ENCODE assay signal across 29 mouse cellular contexts in the genomic region with DNA sequence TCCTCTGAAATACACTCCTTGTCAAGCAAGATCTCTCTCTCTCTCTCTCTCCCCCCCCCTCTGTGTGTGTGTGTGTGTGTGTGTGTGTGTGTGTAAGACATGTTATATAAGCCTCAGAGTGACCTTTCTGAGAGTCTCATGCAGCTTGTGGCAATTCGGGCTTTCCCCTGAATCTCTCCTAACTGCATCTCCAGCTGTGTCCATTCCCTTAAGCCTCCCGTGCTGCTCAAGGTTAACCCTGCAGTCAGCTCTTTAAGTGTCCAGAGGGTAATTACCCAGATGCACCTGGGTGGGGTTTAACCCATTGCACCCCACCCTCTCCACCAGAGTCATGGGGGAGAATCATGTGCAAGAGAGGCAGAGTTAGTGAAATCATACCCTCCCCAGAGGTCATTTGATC.
A peak's percentile ranks its signal among the peaks of the same experiment; 100 is the strongest.
DNase-seq lines count a peak whose midpoint lies in the region; ATAC-seq lines count a peak whose summit lies in the region.
"Had no signal": no experiment of that assay in that cellular context is flagged by ENCODE, and none has a peak within 500 bp of the region (broad histone marks: within the 10 kb centered on the region; RNA-seq: fewer than 3 reads in every experiment).

No protein-coding gene starts in this region.

- intact Hi-C loops in heart, postnatal 36 days (cut with DNase I), result no loop called here

- peaks cover 39% of the 10 kb centered on the region for H3K4me1 ChIP-seq in embryonic facial prominence, embryonic 12.5 days
- H3K4me1 ChIP-seq in limb, embryonic 10.5 days, result peaks cover 60% of the 10 kb centered on the region
- H3K4me1 ChIP-seq in limb, embryonic 13.5 days, result peaks cover 41% of the 10 kb centered on the region
- H3K4me1 ChIP-seq in hindbrain, embryonic 12.5 days, result 0 out of 2 replicates have a peak, but pooled peaks cover 6% of the 10 kb centered on the region
- H3K4me1 ChIP-seq: forebrain, embryonic 12.5 days; hindbrain, embryonic 15.5 days had no signal

- no peak overlapping the region for H3K4me2 ChIP-seq in embryonic facial prominence, embryonic 12.5 days (replicated peaks)
- H3K4me2 ChIP-seq in limb, embryonic 13.5 days (replicated peaks), result no peak overlapping the region
- no peak overlapping the region for H3K4me2 ChIP-seq in hindbrain, embryonic 12.5 days (replicated peaks)
- H3K4me2 ChIP-seq: forebrain, embryonic 12.5 days; heart, embryonic 12.5 days; heart, embryonic 15.5 days; hindbrain, embryonic 15.5 days had no signal

- no peaks in the 10 kb centered on the region for H3K9me3 ChIP-seq in embryonic facial prominence, embryonic 12.5 days
- no peaks in the 10 kb centered on the region for H3K9me3 ChIP-seq in limb, embryonic 10.5 days (replicated peaks)
- no peaks in the 10 kb centered on the region for H3K9me3 ChIP-seq in limb, embryonic 13.5 days
- H3K9me3 ChIP-seq in hindbrain, embryonic 12.5 days (replicated peaks), result no peaks in the 10 kb centered on the region
- H3K9me3 ChIP-seq: forebrain, embryonic 12.5 days; G1E; heart, embryonic 12.5 days; heart, embryonic 15.5 days; hindbrain, embryonic 15.5 days had no signal

- H3K9ac ChIP-seq in embryonic facial prominence, embryonic 12.5 days, result no peak overlapping the region
- no peak overlapping the region for H3K9ac ChIP-seq in limb, embryonic 13.5 days
- H3K9ac ChIP-seq in hindbrain, embryonic 12.5 days, result no peak overlapping the region
- H3K9ac ChIP-seq: forebrain, embryonic 12.5 days; heart, embryonic 12.5 days; heart, embryonic 15.5 days; hindbrain, embryonic 15.5 days had no signal

- peak; percentile 79 for DNase-seq in heart, adult 11 months
- DNase-seq in heart, postnatal 36 days, result no peak
- DNase-seq in limb, embryonic 10.5 days (ENCODE audit: low spot score), result no peak
- DNase-seq in MN1 (ENCODE audit: low spot score), result no peak
- DNase-seq in thymus, postnatal 4 days, result no peak
- DNase-seq: adrenal gland, adult 2 months; adrenal gland, postnatal 14 days; B cell, adult 2 months; cerebellum, adult 11 months; cerebellum, adult 2 months; cerebellum, adult 9-11 months; embryo, embryonic 11 days; gastrocnemius, adult 2 months; gastrocnemius, postnatal 14 days; heart, adult 18-20 months; heart, postnatal 10 days; heart, postnatal 4 days had no signal

- 0 out of 2 replicates have a peak overlapping the region, but pooled peaks have one; percentile 17 for H3K27ac ChIP-seq in embryonic facial prominence, embryonic 12.5 days
- H3K27ac ChIP-seq in limb, embryonic 10.5 days, result peak overlapping the region; percentile 36; the same call in 1 of the 2 replicates
- H3K27ac ChIP-seq in limb, embryonic 13.5 days, result no peak overlapping the region
- H3K27ac ChIP-seq in hindbrain, embryonic 12.5 days, result no peak overlapping the region
- H3K27ac ChIP-seq: forebrain, embryonic 12.5 days; gastrocnemius, adult 2 months; heart, embryonic 15.5 days; hindbrain, embryonic 15.5 days had no signal

- H3K36me3 ChIP-seq in embryonic facial prominence, embryonic 12.5 days, result no peaks in the 10 kb centered on the region
- H3K36me3 ChIP-seq in limb, embryonic 10.5 days, result no peaks in the 10 kb centered on the region
- H3K36me3 ChIP-seq in limb, embryonic 13.5 days, result no peaks in the 10 kb centered on the region
- no peaks in the 10 kb centered on the region for H3K36me3 ChIP-seq in hindbrain, embryonic 12.5 days
- H3K36me3 ChIP-seq: forebrain, embryonic 12.5 days; G1E; heart, embryonic 12.5 days; heart, embryonic 15.5 days; hindbrain, embryonic 15.5 days had no signal

- H3K27me3 ChIP-seq in embryonic facial prominence, embryonic 12.5 days, result no peaks in the 10 kb centered on the region
- no peaks in the 10 kb centered on the region for H3K27me3 ChIP-seq in limb, embryonic 10.5 days (ENCODE audit: low read depth, poor library complexity, severe bottlenecking)
- peaks cover 16% of the 10 kb centered on the region; the same call in 1 of the 2 replicates for H3K27me3 ChIP-seq in limb, embryonic 13.5 days
- H3K27me3 ChIP-seq in hindbrain, embryonic 12.5 days, result no peaks in the 10 kb centered on the region
- H3K27me3 ChIP-seq: CH12.LX; forebrain, embryonic 12.5 days; heart, embryonic 15.5 days; hindbrain, embryonic 15.5 days had no signal

- ATAC-seq in embryonic facial prominence, embryonic 12.5 days (ENCODE audit: insufficient number of reproducible peaks, insufficient read depth, low FRiP score, low TSS enrichment), result no peak
- peak; percentile 48; the same call in 1 of the 2 replicates for ATAC-seq in limb, embryonic 13.5 days (ENCODE audit: low FRiP score, low read depth)
- ATAC-seq in hindbrain, embryonic 12.5 days (ENCODE audit: low FRiP score), result no peak
- ATAC-seq: forebrain, embryonic 16.5 days; intestine, postnatal 0 days had no signal

- H3K4me3 ChIP-seq in embryonic facial prominence, embryonic 12.5 days, result no peak overlapping the region
- H3K4me3 ChIP-seq in limb, embryonic 10.5 days, result no peak overlapping the region
- H3K4me3 ChIP-seq in limb, embryonic 13.5 days, result no peak overlapping the region
- H3K4me3 ChIP-seq in hindbrain, embryonic 12.5 days, result no peak overlapping the region
- H3K4me3 ChIP-seq: erythroblast, embryonic 14.5 days; forebrain, embryonic 12.5 days; gastrocnemius, adult 2 months; heart, embryonic 12.5 days; heart, embryonic 15.5 days; hindbrain, embryonic 15.5 days had no signal

- WGBS in embryonic facial prominence, embryonic 12.5 days, result 21% methylated on average over 2 of the region's 2 CpGs
- WGBS in limb, embryonic 10.5 days, result 19% methylated on average over 2 of the region's 2 CpGs
- 5% methylated on average over 2 of the region's 2 CpGs for WGBS in limb, embryonic 13.5 days
- 53% methylated on average over 2 of the region's 2 CpGs for WGBS in hindbrain, embryonic 12.5 days

Comparison
In these comparisons a context has a peak if more than half of its experiments do, and no peak if none do; other contexts are left out.
1. H3K27ac ChIP-seq: peak in embryonic facial prominence, embryonic 12.5 days (single experiment) and limb, embryonic 10.5 days (single experiment); none in limb, embryonic 13.5 days (single experiment) and hindbrain, embryonic 12.5 days (single experiment).